Mouse (Mus musculus): ENCODE measurements around the gene Mdm2.

Mdm2 gene

GRCm38 (mm10) chr10:117683734-117684037, 26.9 kb downstream of the Mdm2 start:
- DNase-seq (ENCODE audit: low read depth, low spot score) = no peak

- no peak for DNase-seq (ENCODE audit: low read depth, low spot score)
Observed at GRCm38 (mm10) chr10:117682858-117683733, 27.5 kb downstream of the Mdm2 start.

GRCm38 (mm10) chr10:117681999-117682857, 28.3 kb downstream of the Mdm2 start:
- peak; percentile 62 for DNase-seq (ENCODE audit: low read depth, low spot score)

- no peak for DNase-seq (ENCODE audit: low read depth, low spot score)
Observed at GRCm38 (mm10) chr10:117681543-117681942, 29.0 kb downstream of the Mdm2 start.

GRCm38 (mm10) chr10:117680868-117681513, 29.6 kb downstream of the Mdm2 start:
- DNase-seq (ENCODE audit: low read depth, low spot score) = no peak

GRCm38 (mm10) chr10:117679963-117680473, 30.5 kb downstream of the Mdm2 start:
- DNase-seq (ENCODE audit: low read depth, low spot score) = no peak

GRCm38 (mm10) chr10:117679029-117679686, 31.4 kb downstream of the Mdm2 start:
- DNase-seq (ENCODE audit: low read depth, low spot score) = no peak

- DNase-seq (ENCODE audit: low read depth, low spot score) = no peak
Observed at GRCm38 (mm10) chr10:117678357-117678756, 32.2 kb downstream of the Mdm2 start.

- no peak for DNase-seq (ENCODE audit: low read depth, low spot score)
Observed at GRCm38 (mm10) chr10:117677494-117678236, 32.9 kb downstream of the Mdm2 start.

GRCm38 (mm10) chr10:117676644-117677313, 33.8 kb downstream of the Mdm2 start:
- DNase-seq (ENCODE audit: low read depth, low spot score) = peak; percentile 60

- no peak for DNase-seq (ENCODE audit: low read depth, low spot score)
Observed at GRCm38 (mm10) chr10:117676036-117676643, 34.4 kb downstream of the Mdm2 start.

GRCm38 (mm10) chr10:117675096-117676035, 35.2 kb downstream of the Mdm2 start:
- peak; percentile 83 for DNase-seq (ENCODE audit: low read depth, low spot score)

- no peak for DNase-seq (ENCODE audit: low read depth, low spot score)
Observed at GRCm38 (mm10) chr10:117674359-117675019, 36.1 kb downstream of the Mdm2 start.

GRCm38 (mm10) chr10:117673913-117674312, 36.6 kb downstream of the Mdm2 start:
- no peak for DNase-seq (ENCODE audit: low read depth, low spot score)

- peak; percentile 40 for DNase-seq (ENCODE audit: low read depth, low spot score)
Observed at GRCm38 (mm10) chr10:117672693-117673092, 37.9 kb downstream of the Mdm2 start.

- no peak for DNase-seq (ENCODE audit: low read depth, low spot score)
Observed at GRCm38 (mm10) chr10:117671930-117672666, 38.5 kb downstream of the Mdm2 start.

- no peak for DNase-seq (ENCODE audit: low read depth, low spot score)
Observed at GRCm38 (mm10) chr10:117671266-117671665, 39.3 kb downstream of the Mdm2 start.
